Mouse (Mus musculus): ENCODE results near the gene Arfgap1. TPM values are rescaled to one million over a fixed set of nuclear protein-coding genes. Genes with fewer than 3 reads are reported as not detected.

Arfgap1 gene
- polyA plus RNA-seq, 1 experiment, result 68.4 TPM

DNA sequence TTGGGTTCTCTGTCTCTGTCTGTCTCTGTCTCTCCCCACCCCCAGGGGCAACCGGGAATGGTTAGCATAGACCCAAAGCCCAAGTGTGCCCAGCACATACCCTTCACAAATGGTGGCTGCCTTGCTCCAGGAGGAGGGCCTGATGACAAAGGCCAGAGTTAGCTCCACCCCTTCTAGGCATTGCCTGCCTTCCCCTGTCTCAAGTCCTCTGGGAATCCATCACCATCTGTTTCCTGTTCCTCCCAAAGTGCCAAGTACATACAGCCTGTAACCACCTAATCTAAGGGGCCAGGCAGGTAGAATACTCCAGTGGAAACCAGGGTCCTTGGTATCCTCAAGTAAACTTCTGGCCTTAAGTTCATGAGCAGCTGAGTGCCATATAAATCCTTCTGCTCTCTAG, 34.6 kb upstream of the Arfgap1 start:
- no peaks in the 10 kb centered on the region for H3K36me3 ChIP-seq (ENCODE audit: control insufficient read depth, insufficient read depth, low read length)
- WGBS, result 83% methylated on average over 1 of the region's 1 CpGs
- no peak overlapping the region for H3K4me3 ChIP-seq (ENCODE audit: control insufficient read depth, insufficient read depth, low read length)
- H3K27me3 ChIP-seq (ENCODE audit: control insufficient read depth, insufficient read depth, low read length), result no peaks in the 10 kb centered on the region
- H3K4me1 ChIP-seq (replicated peaks; ENCODE audit: control insufficient read depth, insufficient read depth, low read length), result no peaks in the 10 kb centered on the region
- TF ChIP-seq POLR2A (IDR thresholded peaks at IDR 0.05; ENCODE audit: control insufficient read depth, extremely low read depth, insufficient read depth, low read length, poor library complexity) (no peak), CTCF (IDR thresholded peaks at IDR 0.05; ENCODE audit: borderline replicate concordance, control insufficient read depth, extremely low read depth, insufficient read depth, low read length, poor library complexity) (no peak)
- no peak overlapping the region for H3K27ac ChIP-seq (ENCODE audit: control insufficient read depth, insufficient read depth, low read length)
- DNase-seq, result no peak

DNA sequence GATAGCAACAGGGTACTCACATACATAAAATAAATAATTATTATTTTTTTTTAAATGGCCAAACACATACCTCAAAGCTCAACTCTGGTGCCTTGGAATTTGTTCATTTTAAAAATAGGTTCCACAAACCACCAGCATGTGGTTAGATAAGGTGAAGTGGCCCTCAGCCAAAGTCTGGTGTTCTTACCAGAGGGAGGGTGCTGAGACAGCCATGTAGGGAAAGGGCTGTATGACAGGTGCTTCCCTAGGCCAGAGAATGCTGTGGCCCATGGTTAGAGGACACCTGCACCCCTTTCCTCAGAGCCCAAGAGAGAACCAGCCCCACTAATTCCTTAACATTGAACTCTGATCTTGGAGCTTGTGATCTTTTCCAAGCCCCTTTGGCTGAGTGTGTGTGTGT, 26.8 kb upstream of the Arfgap1 start:
- TF ChIP-seq CTCF (IDR thresholded peaks at IDR 0.05; ENCODE audit: borderline replicate concordance, control insufficient read depth, extremely low read depth, insufficient read depth, low read length, poor library complexity), result no peak
- no peak for TF ChIP-seq POLR2A (IDR thresholded peaks at IDR 0.05; ENCODE audit: control insufficient read depth, extremely low read depth, insufficient read depth, low read length, poor library complexity)
- H3K4me1 ChIP-seq (replicated peaks; ENCODE audit: control insufficient read depth, insufficient read depth, low read length), result no peaks in the 10 kb centered on the region
- DNase-seq, result no peak
- no peak overlapping the region for H3K27ac ChIP-seq (ENCODE audit: control insufficient read depth, insufficient read depth, low read length)
- H3K36me3 ChIP-seq (ENCODE audit: control insufficient read depth, insufficient read depth, low read length), result no peaks in the 10 kb centered on the region
- no peak overlapping the region for H3K4me3 ChIP-seq (ENCODE audit: control insufficient read depth, insufficient read depth, low read length)
- H3K27me3 ChIP-seq (ENCODE audit: control insufficient read depth, insufficient read depth, low read length), result no peaks in the 10 kb centered on the region

DNA sequence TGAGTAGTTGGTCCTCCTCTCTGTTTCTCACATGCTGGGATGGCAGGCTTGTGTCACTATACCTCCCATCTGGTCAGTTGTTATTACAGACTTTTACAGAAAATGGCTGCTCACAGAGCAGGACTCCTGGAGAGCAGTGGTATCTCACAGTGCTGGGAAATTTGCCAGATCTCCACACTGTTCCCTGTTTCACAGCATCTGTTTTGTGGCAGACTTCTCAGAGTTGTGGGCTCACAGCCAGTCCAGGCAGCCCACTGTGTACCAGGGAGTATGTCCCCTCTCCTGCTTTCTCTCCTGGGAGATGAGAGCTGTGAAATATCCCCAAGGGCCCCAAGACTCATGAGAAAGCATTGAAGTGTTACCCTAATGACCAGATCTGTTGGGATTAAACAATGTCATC, 25.2 kb upstream of the Arfgap1 start:
- TF ChIP-seq CTCF (IDR thresholded peaks at IDR 0.05; ENCODE audit: borderline replicate concordance, control insufficient read depth, extremely low read depth, insufficient read depth, low read length, poor library complexity) (no peak), POLR2A (IDR thresholded peaks at IDR 0.05; ENCODE audit: control insufficient read depth, extremely low read depth, insufficient read depth, low read length, poor library complexity) (no peak)
- no peak for DNase-seq
- no peak overlapping the region for H3K4me3 ChIP-seq (ENCODE audit: control insufficient read depth, insufficient read depth, low read length)
- H3K36me3 ChIP-seq (ENCODE audit: control insufficient read depth, insufficient read depth, low read length), result no peaks in the 10 kb centered on the region
- no peaks in the 10 kb centered on the region for H3K4me1 ChIP-seq (replicated peaks; ENCODE audit: control insufficient read depth, insufficient read depth, low read length)
- no peaks in the 10 kb centered on the region for H3K27me3 ChIP-seq (ENCODE audit: control insufficient read depth, insufficient read depth, low read length)
- no peak overlapping the region for H3K27ac ChIP-seq (ENCODE audit: control insufficient read depth, insufficient read depth, low read length)

DNA sequence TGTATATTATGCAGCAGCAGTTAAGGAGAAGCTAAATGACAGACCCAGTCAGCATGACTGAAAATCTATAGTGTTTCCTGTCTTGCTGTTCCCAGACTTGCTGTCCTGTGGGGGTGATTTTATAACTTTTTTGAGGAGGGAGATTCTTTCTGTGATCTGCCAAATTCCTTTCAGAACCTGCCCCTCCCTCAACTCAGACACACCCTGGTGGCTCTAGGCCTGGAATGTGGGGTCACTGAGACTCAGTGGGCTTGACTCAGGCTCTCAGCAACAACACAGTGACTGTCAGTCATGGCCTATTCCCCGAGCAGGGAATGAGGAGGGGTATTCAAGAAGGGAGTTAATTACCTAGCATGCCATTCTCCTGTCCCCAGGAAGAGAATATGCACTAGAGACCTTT, 17.1 kb upstream of the Arfgap1 start:
- TF ChIP-seq CTCF (IDR thresholded peaks at IDR 0.05; ENCODE audit: borderline replicate concordance, control insufficient read depth, extremely low read depth, insufficient read depth, low read length, poor library complexity) (no peak), POLR2A (IDR thresholded peaks at IDR 0.05; ENCODE audit: control insufficient read depth, extremely low read depth, insufficient read depth, low read length, poor library complexity) (no peak)
- peaks cover 5% of the 10 kb centered on the region for H3K27me3 ChIP-seq (ENCODE audit: control insufficient read depth, insufficient read depth, low read length)
- H3K36me3 ChIP-seq (ENCODE audit: control insufficient read depth, insufficient read depth, low read length), result no peaks in the 10 kb centered on the region
- WGBS, result 37% methylated on average over 1 of the region's 1 CpGs
- DNase-seq, result no peak
- no peaks in the 10 kb centered on the region for H3K4me1 ChIP-seq (replicated peaks; ENCODE audit: control insufficient read depth, insufficient read depth, low read length)
- no peak overlapping the region for H3K4me3 ChIP-seq (ENCODE audit: control insufficient read depth, insufficient read depth, low read length)
- H3K27ac ChIP-seq (ENCODE audit: control insufficient read depth, insufficient read depth, low read length), result no peak overlapping the region

DNA sequence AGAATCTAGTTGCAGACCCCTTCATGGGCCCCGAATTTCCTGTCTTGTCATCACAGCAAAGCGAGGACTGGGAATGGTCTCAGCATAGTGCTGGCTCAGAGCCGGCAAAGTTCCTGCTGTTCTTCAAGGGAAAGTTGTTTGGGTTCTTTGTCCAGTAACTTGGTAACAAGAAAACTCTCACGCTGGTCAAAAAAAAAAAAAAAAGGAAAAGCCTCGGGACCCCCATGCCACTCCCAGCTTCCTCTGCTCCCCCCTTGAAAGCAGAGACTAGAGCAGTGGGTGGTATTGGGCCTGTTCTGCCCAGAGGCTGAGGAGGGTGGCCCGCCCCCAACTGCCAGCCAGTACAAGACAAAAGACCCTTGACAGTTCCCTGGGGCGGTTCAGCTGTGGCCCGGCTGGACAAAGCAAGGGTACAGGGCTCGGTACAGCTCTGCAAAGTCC, 14.3 kb upstream of the Arfgap1 start:
- Histone ChIP-seq H3K36me3 (ENCODE audit: control insufficient read depth, insufficient read depth, low read length) (no peaks in the 10 kb centered on the region), H3K4me1 (replicated peaks; ENCODE audit: control insufficient read depth, insufficient read depth, low read length) (no peaks in the 10 kb centered on the region), H3K27ac (ENCODE audit: control insufficient read depth, insufficient read depth, low read length) (no peak overlapping the region), H3K4me3 (ENCODE audit: control insufficient read depth, insufficient read depth, low read length) (no peak overlapping the region), H3K27me3 (ENCODE audit: control insufficient read depth, insufficient read depth, low read length) (peaks cover 8% of the 10 kb centered on the region)
- 54% methylated on average over 9 of the region's 9 CpGs for WGBS
- no peak for TF ChIP-seq POLR2A (IDR thresholded peaks at IDR 0.05; ENCODE audit: control insufficient read depth, extremely low read depth, insufficient read depth, low read length, poor library complexity)
- no peak for TF ChIP-seq CTCF (IDR thresholded peaks at IDR 0.05; ENCODE audit: borderline replicate concordance, control insufficient read depth, extremely low read depth, insufficient read depth, low read length, poor library complexity)
- DNase-seq, result no peak

DNA sequence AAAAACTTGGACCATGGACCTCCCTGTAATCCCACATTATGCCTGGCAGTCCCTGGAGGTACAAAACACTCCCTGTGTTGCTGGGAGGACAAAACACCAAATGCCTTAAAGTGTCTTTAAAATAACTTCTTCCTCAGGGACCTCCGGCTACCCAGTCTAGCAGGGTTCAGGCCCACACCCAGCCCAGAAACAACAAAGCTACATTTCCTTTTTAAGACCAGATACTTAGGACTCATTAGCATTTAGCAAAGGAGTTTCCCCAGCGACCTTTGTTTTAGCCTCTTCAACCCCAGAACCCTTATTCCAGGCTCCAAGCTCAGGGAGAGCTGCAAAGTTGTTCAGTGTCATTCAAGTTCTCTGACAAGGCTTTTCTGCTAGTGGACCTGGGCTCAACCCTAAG, 13.4 kb upstream of the Arfgap1 start:
- TF ChIP-seq POLR2A (IDR thresholded peaks at IDR 0.05; ENCODE audit: control insufficient read depth, extremely low read depth, insufficient read depth, low read length, poor library complexity) (no peak), CTCF (IDR thresholded peaks at IDR 0.05; ENCODE audit: borderline replicate concordance, control insufficient read depth, extremely low read depth, insufficient read depth, low read length, poor library complexity) (no peak)
- peaks cover 8% of the 10 kb centered on the region for H3K27me3 ChIP-seq (ENCODE audit: control insufficient read depth, insufficient read depth, low read length)
- no peaks in the 10 kb centered on the region for H3K4me1 ChIP-seq (replicated peaks; ENCODE audit: control insufficient read depth, insufficient read depth, low read length)
- H3K27ac ChIP-seq (ENCODE audit: control insufficient read depth, insufficient read depth, low read length), result no peak overlapping the region
- H3K36me3 ChIP-seq (ENCODE audit: control insufficient read depth, insufficient read depth, low read length), result no peaks in the 10 kb centered on the region
- no peak for DNase-seq
- no peak overlapping the region for H3K4me3 ChIP-seq (ENCODE audit: control insufficient read depth, insufficient read depth, low read length)
- 62% methylated on average over 2 of the region's 2 CpGs for WGBS

Data from thymus, adult 2 months (tissue).